Mouse (Mus musculus) cerebellum, adult 9-10 months (tissue): ENCODE results near the gene Oas2.

Experiments
- DNase-seq: peaks from one replicate; pipeline ENCODE4 v3.0.0; 2022

The Oas2 gene

DNA sequence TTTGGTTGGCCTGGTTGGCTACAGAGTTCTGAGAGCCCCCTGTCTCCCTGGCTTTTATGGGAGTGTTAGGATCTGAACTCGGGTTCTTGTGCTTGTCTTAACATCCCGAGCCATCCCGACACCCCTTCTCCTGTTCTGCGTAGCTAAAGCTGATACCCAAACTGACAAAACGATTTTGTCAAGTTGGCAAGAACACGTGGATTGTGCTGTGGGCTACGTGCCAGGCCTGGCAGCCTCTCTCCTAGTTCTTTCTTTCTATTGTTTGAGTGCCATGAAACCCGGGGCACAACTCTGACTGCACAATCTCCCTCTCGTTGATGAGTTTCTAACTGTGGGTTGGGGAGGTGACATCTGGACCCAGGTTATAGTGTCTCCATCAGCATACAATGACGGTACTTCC lies 20.3 kb downstream of the Oas2 start:
- no peak for DNase-seq

DNA sequence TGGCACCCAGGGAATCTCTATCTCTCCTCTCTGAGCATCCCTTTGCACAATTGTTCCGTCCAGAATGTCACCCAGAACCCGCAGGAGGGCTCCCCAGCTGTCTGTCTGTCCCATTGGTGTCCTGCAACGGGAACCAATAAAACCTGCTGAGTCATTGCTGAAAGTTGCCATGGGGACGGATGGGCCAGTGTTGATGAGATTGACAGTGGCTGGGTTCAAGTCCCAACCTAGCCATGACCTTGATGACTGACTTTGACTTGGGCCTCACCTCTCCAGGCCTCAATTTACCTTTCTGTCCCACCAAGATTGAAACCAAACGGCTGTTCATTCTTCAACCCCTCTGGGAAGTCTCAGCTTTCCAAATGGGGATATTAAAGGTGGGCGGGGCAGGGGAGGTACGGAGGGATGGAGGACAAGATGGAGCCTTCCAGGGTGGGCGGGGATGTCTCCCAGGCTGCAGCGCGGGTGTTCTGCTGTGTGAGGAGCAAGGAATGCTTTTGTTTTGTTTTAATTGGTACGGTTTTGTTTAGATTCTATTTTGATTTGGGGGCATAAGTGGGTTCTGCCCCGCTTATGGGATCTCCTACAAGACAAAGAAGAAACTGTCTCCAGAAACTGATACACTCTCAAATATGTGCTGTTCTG lies 23.7 kb downstream of the Oas2 start:
- DNase-seq: no peak

DNA sequence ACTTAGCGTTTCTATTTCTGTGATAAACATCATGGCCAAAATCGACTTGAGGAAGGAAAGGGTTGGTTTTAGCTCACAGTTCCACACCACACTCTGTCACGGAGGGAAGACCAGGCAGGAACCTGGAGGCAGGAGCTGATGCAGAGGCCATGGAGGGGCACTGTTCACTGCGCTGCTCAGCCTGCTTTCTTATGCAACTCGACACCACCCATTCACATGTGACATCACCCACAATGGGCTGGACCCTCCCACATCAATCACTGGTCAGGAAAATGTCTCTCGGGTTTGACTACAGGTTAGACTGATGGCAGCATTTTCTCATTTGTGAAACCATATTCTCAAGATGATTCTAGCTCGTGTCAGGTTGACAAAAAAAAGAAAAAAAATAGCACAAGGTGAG lies 28.6 kb downstream of the Oas2 start:
- no peak for DNase-seq

DNA sequence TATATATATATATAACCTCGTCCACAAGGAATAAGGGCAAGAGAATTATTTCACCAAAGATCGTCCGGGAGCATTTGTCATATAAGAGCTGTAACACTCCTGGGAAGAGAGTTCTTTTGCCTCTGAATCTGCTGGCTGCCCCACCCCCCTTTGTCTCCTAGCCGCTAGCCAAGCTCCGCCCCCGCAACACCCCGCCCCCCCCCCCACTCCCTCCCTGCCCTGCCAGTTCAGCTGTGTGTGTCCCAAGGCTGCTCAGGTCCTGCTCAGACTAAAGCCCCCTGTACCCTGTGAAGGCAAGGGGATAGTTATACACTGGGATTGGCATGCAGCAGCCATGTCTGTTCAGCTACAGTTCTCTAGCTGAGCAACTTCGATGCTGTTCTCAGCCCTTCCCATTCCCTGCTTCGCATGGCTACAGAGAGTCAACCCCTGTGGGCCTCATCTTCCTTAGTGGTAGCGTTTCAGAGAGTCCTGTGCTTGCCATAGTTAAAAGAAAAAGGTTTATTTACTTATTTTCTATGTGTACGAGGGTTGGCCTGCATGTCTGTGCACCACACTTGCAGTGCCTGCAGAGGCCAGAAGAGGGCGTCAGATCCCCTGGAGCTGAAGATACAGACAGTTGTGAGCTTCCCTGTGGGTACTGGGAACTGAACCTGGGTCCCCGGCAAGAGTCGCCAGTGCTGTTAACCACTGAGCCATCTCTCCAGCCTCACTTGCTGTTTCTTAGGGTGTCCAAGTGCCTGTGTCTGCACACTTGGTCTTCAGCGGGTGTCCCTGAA lies 30.9 kb downstream of the Oas2 start:
- no peak for DNase-seq

DNA sequence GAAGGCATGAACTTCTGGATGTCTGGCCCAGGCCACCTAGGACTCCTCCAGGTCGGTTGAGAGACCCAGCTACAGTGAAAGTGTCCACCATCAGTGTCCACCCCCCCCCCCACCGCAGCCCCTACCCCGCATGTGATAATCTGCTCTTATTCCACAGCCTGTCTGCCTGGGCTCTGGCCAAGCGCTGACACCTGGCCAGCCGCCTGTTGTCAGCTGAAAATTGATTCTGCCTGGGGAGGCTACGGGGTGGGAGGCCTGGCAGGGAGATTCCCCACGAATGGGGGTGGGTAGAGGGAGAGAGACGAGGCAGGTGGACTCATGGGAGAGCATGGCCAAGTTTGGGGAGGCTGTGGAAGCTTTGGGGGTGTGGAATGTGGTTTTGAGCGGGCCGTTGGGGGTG lies 32.5 kb downstream of the Oas2 start:
- no peak for DNase-seq

DNA sequence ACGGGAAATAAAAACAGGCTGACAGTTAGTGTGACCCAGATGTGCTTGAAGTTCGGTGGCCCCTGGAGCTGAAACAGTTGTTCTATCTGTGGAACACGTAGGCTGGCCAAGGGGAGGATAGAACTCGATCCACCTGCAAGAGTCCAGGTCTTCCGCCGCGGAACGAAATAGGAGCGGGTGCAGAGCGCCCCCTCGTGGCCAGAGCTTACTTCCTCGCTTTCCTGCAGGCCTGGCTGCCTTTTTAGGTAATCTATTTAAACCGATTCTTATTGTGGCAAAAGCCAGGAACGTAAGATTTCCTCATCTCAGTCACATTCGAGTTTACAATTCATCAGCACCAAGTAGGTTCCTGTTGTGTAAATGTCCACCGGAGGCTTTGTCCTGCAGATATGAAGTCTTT lies 35.3 kb downstream of the Oas2 start:
- peak; percentile 86 for DNase-seq

DNA sequence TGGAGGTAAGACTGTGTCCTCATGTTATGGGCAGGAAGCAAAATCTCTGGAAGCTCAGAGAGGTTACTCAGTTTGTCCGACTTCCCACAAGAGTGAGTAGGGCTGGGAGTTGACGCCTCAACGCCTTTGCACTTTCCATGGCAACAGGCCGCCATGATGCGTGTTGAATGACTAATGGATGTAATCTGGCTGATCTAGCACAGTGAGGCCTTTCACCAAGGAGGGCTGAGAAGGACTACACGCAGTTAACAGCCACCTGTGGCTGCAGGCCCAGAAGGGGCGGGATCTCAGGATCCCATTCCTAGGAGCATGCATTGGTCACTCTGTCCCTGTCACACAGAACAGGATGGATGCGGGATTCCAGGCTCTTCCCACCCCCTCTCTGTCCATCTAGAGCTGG lies 36.9 kb downstream of the Oas2 start:
- peak; percentile 48 for DNase-seq

DNA sequence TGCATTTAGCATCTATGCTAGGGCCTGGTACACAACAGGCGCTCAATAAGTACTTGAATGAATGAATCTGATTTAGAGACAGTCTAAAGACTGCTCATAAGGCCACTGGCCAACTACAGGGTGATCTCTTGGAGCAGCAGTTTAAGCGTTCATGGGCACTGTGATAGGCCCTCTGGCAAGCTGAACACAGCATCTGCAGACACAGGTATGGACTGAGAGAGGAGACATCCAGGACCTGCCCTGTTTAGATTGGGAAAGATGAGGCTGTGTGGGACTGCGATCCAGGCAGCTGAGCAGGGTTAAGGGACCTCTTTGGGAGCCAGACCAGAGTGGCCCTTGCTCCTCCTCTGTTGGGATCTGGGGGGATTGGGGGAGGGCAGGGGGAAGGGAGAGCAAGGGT lies 37.8 kb downstream of the Oas2 start, which contains the start of gene Dtx1:
Dtx1 (minus strand) TSS at position 101 of the 400 bp plus-strand sequence.
- DNase-seq: no peak

DNA sequence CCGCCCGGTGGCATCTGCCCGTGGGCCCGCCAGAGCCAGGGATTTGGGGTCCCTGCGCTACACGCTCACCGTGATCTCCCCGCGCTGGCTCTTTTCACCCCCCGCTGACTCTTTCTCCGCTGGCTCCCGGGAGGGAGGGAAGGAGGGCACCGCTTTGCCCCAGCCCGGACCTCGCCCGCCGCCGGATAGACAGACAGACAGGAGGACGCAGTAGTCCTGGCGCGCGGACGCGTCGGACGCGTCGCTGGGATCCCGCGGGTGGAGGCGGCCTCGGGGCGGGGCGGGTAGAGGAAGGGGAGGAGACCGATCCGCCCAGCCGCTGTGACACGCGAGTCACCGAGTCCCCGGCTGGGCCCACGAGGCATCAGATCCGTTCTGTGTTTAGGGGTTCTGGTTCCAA lies 38.2 kb downstream of the Oas2 start:
- peak; percentile 77 for DNase-seq

DNA sequence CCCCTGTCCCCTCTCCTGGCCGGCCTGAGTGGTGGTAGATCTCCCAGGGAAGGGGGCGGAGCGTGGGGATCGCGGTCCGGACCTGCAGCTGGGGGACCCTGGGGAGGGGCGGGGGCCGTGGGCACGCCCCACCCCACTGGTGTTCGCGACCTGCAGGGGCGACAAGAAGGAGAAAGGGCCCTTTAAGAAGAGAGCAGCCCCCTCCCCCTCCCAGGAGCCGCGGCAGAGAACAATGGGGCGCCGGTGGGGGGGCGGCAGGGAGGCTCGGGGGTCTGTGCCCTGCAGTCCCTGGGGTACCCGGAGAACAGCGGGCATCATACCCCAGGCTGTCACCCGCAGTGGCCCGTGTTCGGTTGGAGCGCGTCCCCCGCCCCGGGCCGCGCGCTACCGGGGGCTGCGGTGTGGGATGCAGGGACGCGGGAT lies 38.8 kb downstream of the Oas2 start:
- peak; percentile 57 for DNase-seq

DNA sequence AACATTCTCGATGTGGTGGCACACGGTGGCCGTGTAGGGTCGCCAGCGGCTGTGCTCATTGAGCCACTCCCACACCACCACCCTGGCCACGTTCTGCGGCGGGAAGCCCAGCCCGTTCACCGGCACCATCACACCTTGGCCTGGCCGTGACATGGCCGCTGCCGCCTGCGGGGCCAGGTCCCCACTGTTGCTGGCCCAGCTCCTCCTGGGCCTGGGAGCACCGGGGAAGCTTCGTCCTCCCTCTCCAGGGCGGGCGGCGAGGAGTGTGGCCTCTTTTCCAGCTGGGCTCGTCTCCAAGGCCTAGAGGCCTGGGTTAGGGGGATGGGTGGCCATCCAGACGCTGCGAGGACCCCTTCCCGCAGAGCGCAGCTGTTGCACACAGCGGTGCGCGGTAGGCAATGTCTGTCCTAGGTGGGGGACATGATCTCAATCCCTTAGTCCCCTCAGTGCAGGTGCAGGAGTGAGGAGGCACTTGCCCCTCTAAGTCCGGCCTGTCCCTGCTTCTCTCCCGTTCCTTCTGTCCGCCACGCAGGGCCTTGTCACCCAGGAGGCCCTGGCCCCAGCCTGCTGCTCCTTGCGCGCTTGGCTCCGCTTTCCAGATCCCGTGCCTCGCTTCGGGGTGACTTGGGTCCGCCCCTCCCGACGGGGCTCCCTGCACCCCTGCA lies 39.4 kb downstream of the Oas2 start:
- DNase-seq: peak; percentile 77

DNA sequence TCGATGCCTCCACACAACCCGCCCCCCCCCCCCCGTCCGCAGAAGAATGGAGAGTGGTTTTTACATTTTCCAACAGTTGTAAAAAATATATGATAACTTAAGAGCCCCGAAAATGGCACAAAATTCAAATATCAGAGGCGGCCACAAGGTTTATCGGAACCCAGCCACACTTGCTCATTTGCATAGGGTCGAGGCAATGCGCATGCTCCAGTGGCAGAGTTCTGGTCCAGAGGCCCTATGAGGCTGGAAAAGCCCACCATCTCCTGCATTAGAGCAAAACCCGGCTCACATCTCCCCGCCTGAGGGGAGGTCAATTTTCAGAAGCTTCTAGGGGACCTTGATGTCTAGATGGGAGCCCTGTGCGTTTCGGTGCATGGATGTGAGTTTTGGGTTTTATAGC lies 42.7 kb downstream of the Oas2 start:
- no peak for DNase-seq

DNA sequence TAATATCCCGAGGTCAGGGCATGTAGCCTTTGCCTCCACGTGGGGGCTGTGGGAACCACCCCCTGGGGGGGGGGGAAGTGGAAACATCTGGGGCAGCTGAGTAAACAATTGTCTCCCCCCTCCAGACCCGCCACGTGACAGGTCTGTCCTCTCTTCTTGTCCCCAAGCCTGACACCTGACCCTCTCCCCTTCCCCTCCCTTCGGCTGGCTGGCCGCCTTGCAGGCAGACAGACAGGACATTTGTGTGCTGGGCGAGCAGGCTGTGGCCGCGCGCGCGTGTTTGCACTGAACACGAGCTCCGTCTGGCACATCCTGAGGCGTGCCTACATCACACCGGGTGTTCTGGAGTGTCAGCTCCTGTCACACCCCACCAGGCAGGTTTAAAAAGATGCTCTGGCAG lies 43.1 kb downstream of the Oas2 start:
- peak; percentile 68 for DNase-seq

DNA sequence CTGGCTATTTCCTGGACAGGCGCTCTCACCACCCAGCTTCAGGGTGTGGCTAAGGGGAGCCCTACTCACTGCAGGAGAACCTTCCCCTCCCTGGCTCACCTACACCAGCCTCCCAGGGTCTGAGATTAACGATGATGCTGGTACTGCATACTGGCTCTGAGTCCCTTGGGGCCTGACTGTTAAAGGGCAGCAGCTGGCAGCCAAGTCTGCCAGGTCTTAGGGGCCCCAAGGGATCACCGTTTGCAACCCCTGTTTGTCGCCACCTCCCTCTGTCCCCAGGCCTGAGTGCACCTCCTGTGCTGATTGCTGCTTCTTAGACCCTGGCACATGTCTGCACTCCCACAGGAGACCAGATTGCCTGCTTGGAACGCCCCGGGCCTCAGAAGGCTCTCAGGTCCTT lies 45.2 kb downstream of the Oas2 start:
- DNase-seq: no peak

DNA sequence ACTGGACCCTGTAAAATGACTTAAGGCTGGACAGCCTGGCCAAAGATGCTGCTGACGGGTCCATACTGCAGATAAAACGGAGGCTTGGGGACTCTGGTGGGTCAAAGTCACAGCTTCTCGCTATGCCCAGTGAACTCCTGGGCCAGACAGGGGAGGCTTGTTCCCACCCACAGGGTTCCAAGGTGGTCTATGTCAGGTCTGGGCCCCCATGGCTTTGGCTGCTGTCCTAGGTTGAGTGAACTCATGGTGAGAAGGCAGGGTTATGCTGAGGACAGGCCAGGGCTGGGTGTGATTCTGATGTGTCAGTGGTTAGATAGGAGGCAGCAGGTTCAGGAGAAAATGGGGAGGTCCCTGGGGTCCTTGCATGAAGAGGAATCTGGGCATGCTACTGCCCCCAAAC lies 46.0 kb downstream of the Oas2 start:
- DNase-seq: peak; percentile 50

DNA sequence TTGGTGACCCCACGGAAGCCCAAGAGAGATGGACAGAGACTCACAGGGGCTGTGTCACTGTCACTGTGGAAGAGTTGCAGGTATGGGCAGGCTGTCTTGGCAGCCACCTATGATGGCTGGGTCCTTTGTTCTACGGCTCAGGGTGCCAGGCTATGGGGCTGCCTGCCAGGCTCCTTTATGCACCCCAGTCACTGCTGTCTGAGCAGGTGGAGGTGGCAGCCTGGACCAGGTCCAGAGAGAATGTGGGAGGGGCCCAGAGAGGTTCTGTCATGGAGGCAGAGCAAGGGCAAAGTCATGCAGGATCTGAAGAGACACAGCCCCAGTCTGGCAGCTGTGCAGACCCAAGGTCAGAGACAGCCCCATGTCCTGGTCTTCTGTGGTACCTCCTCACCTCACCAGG lies 46.7 kb downstream of the Oas2 start:
- peak; percentile 93 for DNase-seq

DNA sequence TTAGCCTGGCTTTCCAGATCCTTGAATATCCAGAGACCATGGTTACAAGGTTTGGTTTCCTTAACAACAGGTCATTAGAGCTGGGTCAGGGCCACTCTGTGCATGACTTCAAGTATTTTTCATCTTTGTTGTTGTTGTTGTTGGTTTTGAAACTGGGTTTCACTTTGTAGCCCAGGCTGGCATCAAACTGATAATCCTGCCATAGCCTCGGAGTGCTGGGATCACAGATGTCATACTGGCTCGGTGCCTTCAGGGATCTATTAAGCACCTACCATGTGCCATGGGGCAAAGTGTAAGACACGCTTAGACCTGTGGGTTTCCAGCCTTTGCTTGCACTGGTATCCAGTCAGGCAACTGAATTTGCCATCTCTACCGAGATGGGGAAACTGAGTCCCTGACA lies 47.2 kb downstream of the Oas2 start:
- DNase-seq: peak; percentile 83

DNA sequence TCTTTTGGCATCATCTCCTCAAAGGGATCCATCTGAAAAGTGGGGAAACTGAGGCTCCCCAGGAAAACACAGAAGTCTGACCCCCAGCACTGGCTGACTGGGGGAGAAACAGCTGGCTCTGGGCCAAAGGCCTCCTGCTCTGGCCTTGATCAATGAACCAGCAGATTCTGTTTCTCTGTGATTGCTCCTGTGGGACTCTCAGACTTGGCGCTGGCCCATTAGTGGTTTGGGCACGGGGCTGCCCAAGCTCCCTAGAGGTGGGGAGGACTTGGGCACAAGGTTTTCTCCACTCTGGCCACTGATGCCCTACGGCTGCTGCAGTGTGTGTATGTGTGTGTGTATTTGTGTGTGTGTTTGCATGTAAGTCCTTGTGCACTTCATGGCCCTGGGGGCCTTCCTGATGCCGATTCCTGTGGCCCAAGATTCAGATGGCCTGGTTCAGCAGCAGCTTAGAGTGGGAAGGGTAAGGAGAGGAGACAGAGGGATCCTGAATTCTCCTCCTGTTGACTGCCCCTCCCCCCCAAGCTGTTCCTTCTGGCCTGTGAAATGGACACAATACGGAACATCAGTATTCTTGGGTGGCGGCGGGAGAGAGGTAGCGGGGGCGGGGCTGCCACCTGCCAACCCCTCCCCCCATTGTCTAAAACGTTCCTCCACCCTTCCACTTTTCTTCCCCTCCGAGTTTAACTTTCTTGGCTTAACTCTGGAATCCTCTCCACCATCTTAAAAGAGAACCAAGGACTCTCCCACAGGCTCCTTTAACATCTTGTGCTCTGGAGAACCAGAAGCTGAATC lies 48.5 kb downstream of the Oas2 start:
- DNase-seq: no peak

DNA sequence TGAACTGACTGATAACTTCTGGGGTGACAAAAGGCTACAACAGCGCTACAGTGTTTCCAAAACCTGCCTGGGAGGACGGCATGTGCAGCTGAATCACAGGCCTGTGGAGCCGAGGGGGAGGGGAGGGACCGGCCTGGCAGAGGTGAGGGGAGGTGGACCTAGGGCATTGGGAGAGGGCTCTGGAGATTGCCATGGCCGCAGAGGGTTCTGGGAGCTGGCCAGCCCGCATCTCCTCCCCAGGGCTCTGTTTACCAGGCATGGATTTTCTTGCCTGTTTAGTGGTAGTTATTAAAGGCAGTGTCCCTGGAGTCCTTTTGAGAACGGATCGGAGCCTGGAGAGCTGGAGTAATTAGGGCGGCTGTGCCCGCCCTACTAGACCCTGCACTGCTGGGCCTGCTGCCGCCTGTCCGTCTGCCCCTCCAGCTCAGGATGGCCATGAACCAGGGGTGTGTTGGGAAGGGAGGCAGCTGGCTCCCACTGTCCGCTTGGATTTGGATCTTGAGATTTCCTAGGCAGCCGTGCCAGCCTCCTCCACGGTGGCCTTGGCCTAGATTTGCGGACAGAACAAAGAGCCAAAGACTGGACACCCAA lies 50.8 kb downstream of the Oas2 start:
- peak; percentile 71 for DNase-seq

DNA sequence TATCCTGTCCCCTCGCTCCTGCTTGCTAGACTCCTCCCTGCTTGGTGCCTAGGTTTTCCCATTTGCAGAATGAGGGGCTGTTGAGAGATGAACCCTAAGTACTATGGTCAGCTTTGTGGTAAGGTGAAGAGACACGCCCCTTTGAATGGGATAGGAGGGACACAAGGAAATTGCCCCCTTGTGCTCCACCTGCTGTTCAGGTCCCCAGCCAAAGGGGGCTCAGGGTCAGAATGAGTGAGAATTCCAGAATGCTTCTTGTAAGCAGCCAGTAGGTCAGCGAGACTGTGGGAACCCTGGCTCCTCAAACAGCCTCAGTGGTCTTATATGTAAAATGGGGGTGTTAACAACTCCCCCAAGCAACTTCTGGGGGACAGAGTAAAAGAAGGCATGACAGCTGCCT lies 51.5 kb downstream of the Oas2 start:
- DNase-seq: no peak

DNA sequence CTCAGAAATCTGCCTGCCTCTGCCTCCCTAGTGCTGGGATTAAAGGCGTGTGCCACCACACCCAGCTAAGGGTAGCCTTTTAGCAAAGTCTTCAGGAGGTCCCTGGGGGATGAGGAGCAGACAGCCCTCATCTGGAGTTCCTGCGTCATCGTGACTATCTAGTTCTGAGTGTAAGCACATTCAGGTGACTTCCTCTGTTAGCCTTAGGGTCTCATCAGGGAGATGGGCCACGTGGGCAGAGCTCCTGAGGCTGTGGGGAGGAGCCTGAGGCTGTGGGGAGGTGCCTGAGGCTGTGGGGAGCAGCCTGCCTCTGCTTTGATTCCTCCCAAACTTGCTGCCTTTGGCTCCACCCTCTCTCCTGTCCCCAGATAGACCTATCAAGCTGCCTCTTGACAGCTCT lies 52.8 kb downstream of the Oas2 start:
- DNase-seq: no peak

DNA sequence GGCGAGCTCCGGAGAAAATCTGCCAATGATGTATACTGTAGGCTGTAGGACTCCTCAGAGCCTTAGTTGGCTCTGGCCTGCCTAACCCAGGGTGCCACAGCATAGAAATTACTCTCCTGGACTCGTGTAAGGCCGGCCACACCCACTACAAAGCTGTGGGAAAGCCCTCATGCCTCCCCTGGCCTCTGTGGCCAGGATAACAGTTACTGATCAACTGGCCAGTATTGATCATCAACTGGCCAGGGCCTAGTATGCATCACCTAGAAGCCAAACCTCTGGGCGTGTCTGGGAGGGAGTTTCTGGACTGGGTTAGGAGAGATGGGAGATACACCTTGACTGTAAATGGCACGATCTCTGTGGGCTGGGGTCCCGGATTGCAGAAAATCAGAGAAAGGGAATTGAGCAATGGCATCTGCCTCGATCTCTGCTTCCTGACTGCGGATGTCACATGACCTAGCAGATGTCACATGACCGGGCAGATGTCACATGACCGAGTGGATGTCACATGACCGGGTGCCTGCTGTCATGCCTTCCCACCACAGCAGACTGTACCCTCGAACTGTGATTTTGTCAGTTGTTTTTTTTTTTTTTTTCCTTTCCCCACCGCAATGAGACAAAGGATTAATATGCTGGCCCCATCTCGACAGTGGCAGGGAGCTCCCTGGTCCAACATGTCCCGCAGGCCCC lies 53.5 kb downstream of the Oas2 start:
- DNase-seq: no peak
